Mouse (Mus musculus) heart, adult 2 months (tissue): ENCODE measurements around the gene Nup155.

Experiments
- CTCF ChIP-seq: fragments of 200-600 bp; IDR thresholded peaks from 2 replicates; pipeline ENCODE4 v1.8.1; 2022; ENCODE audit warnings: antibody characterized with exemption, mild to moderate bottlenecking, moderate library complexity
- EP300 ChIP-seq: fragments of 200-500 bp; IDR thresholded peaks from 2 replicates; pipeline ENCODE4 v1.6.1; 2011; ENCODE audit warnings: low read depth, low read length, control low read depth; ENCODE audit not compliant: insufficient read depth

DNA sequence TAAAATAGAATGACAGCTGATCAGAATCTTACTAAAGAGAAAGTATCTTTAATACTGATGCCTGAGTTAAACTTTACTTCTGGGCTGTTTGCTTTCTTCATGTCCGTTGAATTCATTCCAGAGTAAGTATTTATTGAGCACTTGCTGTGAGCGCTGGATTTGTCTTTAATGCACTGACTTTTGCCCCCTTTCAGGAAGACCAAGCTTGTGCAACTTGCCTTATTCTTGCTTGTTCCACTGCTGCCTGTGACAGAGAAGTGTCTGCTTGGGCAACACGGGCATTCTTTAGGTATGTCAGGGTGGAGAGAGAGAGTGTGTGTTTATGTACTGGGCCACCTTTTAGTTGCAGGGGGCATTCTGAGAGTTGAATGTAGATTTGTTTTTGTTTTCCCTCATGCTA is 22.2 kb downstream of the Nup155 start:
- no peak for TF ChIP-seq EP300
- TF ChIP-seq CTCF, result no peak
